Mouse (Mus musculus): Measurements from ENCODE around the gene Pias1. TPM values are rescaled to one million over a fixed set of nuclear protein-coding genes. Genes with fewer than 3 reads are reported as not detected.

The Pias1 gene
- polyA plus RNA-seq, 1 experiment from 2014 or later = 60.3 TPM

DNA sequence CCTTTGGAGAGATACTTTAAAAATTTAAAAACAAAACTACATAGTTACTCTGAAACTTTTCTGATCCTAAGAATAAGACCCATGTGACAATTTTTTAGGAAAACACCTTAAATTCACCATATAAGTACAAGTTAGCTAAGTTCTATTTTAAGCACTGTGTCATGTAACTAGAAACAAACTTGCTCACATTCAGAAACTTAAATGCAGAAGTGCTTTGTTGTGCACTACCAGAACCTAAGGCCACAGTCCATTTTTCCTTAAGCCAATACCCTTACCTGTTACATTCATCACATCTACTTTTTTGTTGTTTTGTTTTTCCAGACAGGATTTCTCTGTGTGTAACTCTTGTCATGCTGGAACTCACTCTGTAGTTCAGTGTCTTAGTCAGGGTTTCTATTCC, 17.4 kb downstream of the Pias1 start:
- Histone ChIP-seq H3K36me3 (ENCODE audit: control insufficient read depth, insufficient read depth, low read length) (no peaks in the 10 kb centered on the region), H3K27ac (ENCODE audit: low read depth, low read length) (no peak overlapping the region), H3K9ac (ENCODE audit: low read length) (no peak overlapping the region), H3K9me3 (ENCODE audit: control insufficient read depth, low read length) (no peaks in the 10 kb centered on the region), H3K27me3 (ENCODE audit: control insufficient read depth, insufficient read depth, low read length) (no peaks in the 10 kb centered on the region), H3K4me1 (ENCODE audit: control insufficient read depth, insufficient read depth, low read length) (no peaks in the 10 kb centered on the region), H3K4me2 (ENCODE audit: low read depth) (no peak overlapping the region), H3K4me3 (ENCODE audit: low read depth, low read length) (no peak overlapping the region)
- ATAC-seq (ENCODE audit: insufficient read depth, low FRiP score, low TSS enrichment) (no peak), DNase-seq (ENCODE audit: low spot score) (no peak)

GRCm38 (mm10) chr9:62966018-62966417, 21.7 kb downstream of the Pias1 start:
- WGBS = 94% methylated on average over 3 of the region's 3 CpGs
- no peaks in the 10 kb centered on the region for H3K9me3 ChIP-seq (ENCODE audit: control insufficient read depth, low read length)

DNA sequence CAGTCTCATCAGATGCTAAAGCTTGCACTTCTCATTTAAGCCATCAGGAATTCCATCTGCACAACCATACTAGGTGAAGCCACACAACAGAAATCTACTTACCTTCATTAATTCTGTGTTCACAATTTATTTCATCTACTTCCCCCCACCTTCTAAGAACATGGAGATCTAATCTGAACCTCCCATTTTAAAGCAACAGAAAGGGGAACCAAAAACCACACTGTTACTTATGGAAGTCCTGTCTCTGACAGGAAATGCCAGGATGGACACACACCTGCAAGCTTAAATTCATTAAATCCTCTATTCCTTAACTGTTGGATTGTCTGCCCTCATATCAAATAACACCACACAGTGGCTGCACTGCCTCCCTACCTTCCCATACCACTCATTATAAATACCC, 35.0 kb downstream of the Pias1 start:
- Histone ChIP-seq H3K4me1 (ENCODE audit: control insufficient read depth, insufficient read depth, low read length) (no peaks in the 10 kb centered on the region), H3K27ac (ENCODE audit: low read depth, low read length) (no peak overlapping the region), H3K27me3 (ENCODE audit: control insufficient read depth, insufficient read depth, low read length) (no peaks in the 10 kb centered on the region), H3K9me3 (ENCODE audit: control insufficient read depth, low read length) (no peaks in the 10 kb centered on the region), H3K9ac (ENCODE audit: low read length) (no peak overlapping the region), H3K36me3 (ENCODE audit: control insufficient read depth, insufficient read depth, low read length) (peaks cover 5% of the 10 kb centered on the region), H3K4me3 (ENCODE audit: low read depth, low read length) (no peak overlapping the region), H3K4me2 (ENCODE audit: low read depth) (no peak overlapping the region)
- DNase-seq (ENCODE audit: low spot score) (no peak), ATAC-seq (ENCODE audit: insufficient read depth, low FRiP score, low TSS enrichment) (no peak)

More at GRCm38 (mm10) chr9:62966018-62966417, 21.7 kb downstream of the Pias1 start:
- Histone ChIP-seq H3K36me3 (ENCODE audit: control insufficient read depth, insufficient read depth, low read length) (no peaks in the 10 kb centered on the region), H3K4me1 (ENCODE audit: control insufficient read depth, insufficient read depth, low read length) (no peaks in the 10 kb centered on the region), H3K4me3 (ENCODE audit: low read depth, low read length) (no peak overlapping the region), H3K27me3 (ENCODE audit: control insufficient read depth, insufficient read depth, low read length) (no peaks in the 10 kb centered on the region), H3K4me2 (ENCODE audit: low read depth) (no peak overlapping the region), H3K27ac (ENCODE audit: low read depth, low read length) (no peak overlapping the region), H3K9ac (ENCODE audit: low read length) (no peak overlapping the region)
- DNase-seq (ENCODE audit: low spot score) (no peak), ATAC-seq (ENCODE audit: insufficient read depth, low FRiP score, low TSS enrichment) (no peak)

DNA sequence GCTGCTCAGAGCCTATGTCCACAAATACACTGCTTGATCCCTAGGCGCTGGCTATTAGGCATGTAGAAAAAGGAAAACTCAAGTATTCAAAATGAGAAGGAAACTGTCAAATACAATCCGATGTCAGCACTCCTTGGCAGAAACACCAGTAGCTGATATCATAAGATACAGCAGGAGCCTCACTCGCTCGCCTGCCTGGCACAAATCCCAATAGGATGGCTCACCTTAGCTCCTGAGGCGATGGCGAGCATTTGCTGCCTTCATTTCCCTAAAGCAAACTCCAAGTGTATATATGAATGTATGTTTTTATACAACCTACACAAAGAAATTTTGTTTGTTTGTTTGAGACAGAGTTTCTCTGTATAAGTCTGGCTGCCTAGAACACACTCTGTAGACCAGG, 42.4 kb downstream of the Pias1 start:
- Histone ChIP-seq H3K36me3 (ENCODE audit: control insufficient read depth, insufficient read depth, low read length) (no peaks in the 10 kb centered on the region; the same call in 1 of the 2 replicates), H3K9ac (ENCODE audit: low read length) (no peak overlapping the region), H3K4me2 (ENCODE audit: low read depth) (no peak overlapping the region), H3K27me3 (ENCODE audit: control insufficient read depth, insufficient read depth, low read length) (no peaks in the 10 kb centered on the region), H3K27ac (ENCODE audit: low read depth, low read length) (no peak overlapping the region), H3K4me1 (ENCODE audit: control insufficient read depth, insufficient read depth, low read length) (no peaks in the 10 kb centered on the region), H3K9me3 (ENCODE audit: control insufficient read depth, low read length) (no peaks in the 10 kb centered on the region), H3K4me3 (ENCODE audit: low read depth, low read length) (no peak overlapping the region)
- ATAC-seq (ENCODE audit: insufficient read depth, low FRiP score, low TSS enrichment) (no peak), DNase-seq (ENCODE audit: low spot score) (no peak)
- 95% methylated on average over 6 of the region's 6 CpGs for WGBS

GRCm38 (mm10) chr9:62944063-62944462, 43.7 kb downstream of the Pias1 start:
- Histone ChIP-seq H3K27me3 (ENCODE audit: control insufficient read depth, insufficient read depth, low read length) (no peaks in the 10 kb centered on the region), H3K36me3 (ENCODE audit: control insufficient read depth, insufficient read depth, low read length) (no peaks in the 10 kb centered on the region; the same call in 1 of the 2 replicates), H3K4me3 (ENCODE audit: low read depth, low read length) (no peak overlapping the region), H3K4me2 (ENCODE audit: low read depth) (no peak overlapping the region), H3K27ac (ENCODE audit: low read depth, low read length) (no peak overlapping the region), H3K4me1 (ENCODE audit: control insufficient read depth, insufficient read depth, low read length) (no peaks in the 10 kb centered on the region), H3K9me3 (ENCODE audit: control insufficient read depth, low read length) (no peaks in the 10 kb centered on the region), H3K9ac (ENCODE audit: low read length) (no peak overlapping the region)
- WGBS = 85% methylated on average over 1 of the region's 1 CpGs
- DNase-seq (ENCODE audit: low spot score) (no peak), ATAC-seq (ENCODE audit: insufficient read depth, low FRiP score, low TSS enrichment) (no peak)

GRCm38 (mm10) chr9:62940966-62941365, 46.8 kb downstream of the Pias1 start:
- no peaks in the 10 kb centered on the region for H3K36me3 ChIP-seq (ENCODE audit: control insufficient read depth, insufficient read depth, low read length)
- WGBS = 78% methylated on average over 3 of the region's 3 CpGs

GRCm38 (mm10) chr9:62935854-62936253, 51.9 kb downstream of the Pias1 start:
- Histone ChIP-seq H3K36me3 (ENCODE audit: control insufficient read depth, insufficient read depth, low read length) (no peaks in the 10 kb centered on the region), H3K4me3 (ENCODE audit: low read depth, low read length) (no peak overlapping the region), H3K4me1 (ENCODE audit: control insufficient read depth, insufficient read depth, low read length) (no peaks in the 10 kb centered on the region), H3K27me3 (ENCODE audit: control insufficient read depth, insufficient read depth, low read length) (no peaks in the 10 kb centered on the region), H3K4me2 (ENCODE audit: low read depth) (no peak overlapping the region), H3K9ac (ENCODE audit: low read length) (no peak overlapping the region), H3K9me3 (ENCODE audit: control insufficient read depth, low read length) (no peaks in the 10 kb centered on the region), H3K27ac (ENCODE audit: low read depth, low read length) (no peak overlapping the region)
- WGBS = 82% methylated on average over 5 of the region's 5 CpGs
- DNase-seq (ENCODE audit: low spot score) = no peak
- no peak for ATAC-seq (ENCODE audit: insufficient read depth, low FRiP score, low TSS enrichment)

More at GRCm38 (mm10) chr9:62940966-62941365, 46.8 kb downstream of the Pias1 start:
- Histone ChIP-seq H3K4me3 (ENCODE audit: low read depth, low read length) (no peak overlapping the region), H3K27ac (ENCODE audit: low read depth, low read length) (no peak overlapping the region), H3K9ac (ENCODE audit: low read length) (no peak overlapping the region), H3K9me3 (ENCODE audit: control insufficient read depth, low read length) (no peaks in the 10 kb centered on the region), H3K27me3 (ENCODE audit: control insufficient read depth, insufficient read depth, low read length) (no peaks in the 10 kb centered on the region), H3K4me1 (ENCODE audit: control insufficient read depth, insufficient read depth, low read length) (no peaks in the 10 kb centered on the region), H3K4me2 (ENCODE audit: low read depth) (no peak overlapping the region)
- no peak for DNase-seq (ENCODE audit: low spot score)
- ATAC-seq (ENCODE audit: insufficient read depth, low FRiP score, low TSS enrichment) = no peak

GRCm38 (mm10) chr9:62934700-62935400, 52.9 kb downstream of the Pias1 start:
- Histone ChIP-seq H3K9ac (ENCODE audit: low read length) (no peak overlapping the region), H3K27ac (ENCODE audit: low read depth, low read length) (no peak overlapping the region), H3K4me3 (ENCODE audit: low read depth, low read length) (no peak overlapping the region), H3K36me3 (ENCODE audit: control insufficient read depth, insufficient read depth, low read length) (no peaks in the 10 kb centered on the region), H3K4me2 (ENCODE audit: low read depth) (no peak overlapping the region), H3K4me1 (ENCODE audit: control insufficient read depth, insufficient read depth, low read length) (no peaks in the 10 kb centered on the region), H3K27me3 (ENCODE audit: control insufficient read depth, insufficient read depth, low read length) (no peaks in the 10 kb centered on the region), H3K9me3 (ENCODE audit: control insufficient read depth, low read length) (no peaks in the 10 kb centered on the region)
- no peak for DNase-seq (ENCODE audit: low spot score)
- 77% methylated on average over 2 of the region's 2 CpGs for WGBS
- ATAC-seq (ENCODE audit: insufficient read depth, low FRiP score, low TSS enrichment) = no peak

- 93% methylated on average over 4 of the region's 4 CpGs for WGBS
- Histone ChIP-seq H3K27ac (ENCODE audit: low read depth, low read length) (no peak overlapping the region), H3K4me3 (ENCODE audit: low read depth, low read length) (no peak overlapping the region), H3K27me3 (ENCODE audit: control insufficient read depth, insufficient read depth, low read length) (no peaks in the 10 kb centered on the region), H3K4me1 (ENCODE audit: control insufficient read depth, insufficient read depth, low read length) (no peaks in the 10 kb centered on the region), H3K9ac (ENCODE audit: low read length) (no peak overlapping the region), H3K9me3 (ENCODE audit: control insufficient read depth, low read length) (no peaks in the 10 kb centered on the region), H3K36me3 (ENCODE audit: control insufficient read depth, insufficient read depth, low read length) (no peaks in the 10 kb centered on the region), H3K4me2 (ENCODE audit: low read depth) (no peak overlapping the region)
- ATAC-seq (ENCODE audit: insufficient read depth, low FRiP score, low TSS enrichment) (no peak), DNase-seq (ENCODE audit: low spot score) (no peak)
Measured at GRCm38 (mm10) chr9:62932575-62933339, 55.0 kb downstream of the Pias1 start.
